Mouse (Mus musculus) stomach, postnatal 0 days (tissue): ENCODE results near the gene Hsd3b7.

Experiments used
- CTCF ChIP-seq: IDR thresholded peaks from 2 replicates; pipeline ENCODE4 v1.5.1; 2016; ENCODE audit warnings: antibody characterized with exemption, low read depth, mild to moderate bottlenecking, moderate library complexity
- EP300 ChIP-seq: optimal IDR thresholded peaks from 2 replicates; pipeline ENCODE3; 2016; ENCODE audit warnings: antibody characterized with exemption

GRCm38 (mm10) chr7:127763642-127764041 lies 36.8 kb upstream of the Hsd3b7 start:
- TF ChIP-seq CTCF (no peak), EP300 (no peak)
